Mouse (Mus musculus) CD8-positive naive resting alpha-beta T cell, adult 2 months (primary cell): Measurements from ENCODE around the gene Folr2.

Source experiments
- DNase-seq, 2 experiments: peaks; one replicate each; pipeline ENCODE4 v3.0.0; 2022; ENCODE audit warnings: low read depth in 2 of 2, low spot score in 2 of 2

The Folr2 gene

DNA sequence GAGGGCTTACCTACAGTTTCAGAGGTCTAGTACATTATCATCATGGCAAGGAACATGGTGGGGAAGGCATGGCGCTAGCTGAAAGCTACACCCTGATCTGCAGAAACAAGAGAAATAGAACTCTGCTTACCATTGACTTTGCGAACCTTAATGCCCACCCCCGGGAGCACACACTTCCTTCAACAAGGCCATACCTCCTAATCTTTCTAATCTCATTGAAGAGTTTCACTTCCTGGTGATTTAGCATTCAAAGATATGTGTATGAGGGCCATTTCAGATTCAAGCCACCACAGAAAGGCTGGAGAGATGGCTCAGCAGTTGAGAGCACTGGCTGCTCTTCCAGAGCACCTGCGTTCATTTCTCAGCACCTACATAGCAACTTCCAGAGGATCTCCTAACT, at the start of gene Folr2:
Gene Folr2 (minus strand): TSS at position 101 of the 400 bp plus-strand sequence.
- DNase-seq: no peak

DNA sequence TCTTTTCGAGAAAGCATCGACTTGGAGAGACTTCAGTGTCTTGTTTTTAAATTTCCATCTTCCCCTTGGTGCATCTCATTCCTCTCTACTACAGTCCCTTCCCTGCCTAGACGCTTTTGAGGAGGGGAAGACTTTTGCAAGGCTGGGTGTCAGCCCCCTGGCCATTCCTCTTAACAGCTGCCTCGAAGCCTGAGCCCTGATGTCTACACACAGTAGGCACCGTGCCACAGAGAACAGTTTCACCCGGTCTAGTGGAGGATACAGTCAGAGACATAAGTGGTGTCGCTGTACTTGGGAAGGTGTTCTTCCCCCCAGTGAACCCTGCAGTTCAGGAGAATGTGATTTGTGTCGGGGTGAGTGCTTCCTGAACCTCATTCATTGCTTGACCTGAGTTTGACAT, 49.7 kb upstream of the Folr2 start:
- DNase-seq: no peak

DNA sequence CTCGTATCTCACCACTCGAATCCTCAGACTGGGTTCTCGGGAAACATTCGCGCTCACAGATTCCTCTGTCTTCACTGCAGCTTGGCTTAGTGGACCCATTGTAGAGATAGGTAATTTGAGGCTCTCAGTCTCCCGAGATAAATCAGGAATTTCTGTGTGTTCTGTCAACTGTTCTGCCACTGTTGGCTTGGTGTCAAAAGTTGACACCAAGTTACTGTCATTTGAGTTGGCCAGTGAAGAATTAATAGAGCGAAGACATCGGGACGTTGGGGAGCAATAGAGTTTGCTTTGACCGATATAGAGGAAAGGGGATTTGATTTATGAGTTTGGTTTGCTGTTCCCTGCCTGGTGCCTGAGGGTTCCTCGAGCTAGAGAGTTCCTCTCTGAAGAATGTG, 49.3 kb upstream of the Folr2 start, which contains the start of gene Tomt:
Gene Tomt (minus strand): TSS at position 73 of the 395 bp plus-strand sequence.
- no peak for DNase-seq

DNA sequence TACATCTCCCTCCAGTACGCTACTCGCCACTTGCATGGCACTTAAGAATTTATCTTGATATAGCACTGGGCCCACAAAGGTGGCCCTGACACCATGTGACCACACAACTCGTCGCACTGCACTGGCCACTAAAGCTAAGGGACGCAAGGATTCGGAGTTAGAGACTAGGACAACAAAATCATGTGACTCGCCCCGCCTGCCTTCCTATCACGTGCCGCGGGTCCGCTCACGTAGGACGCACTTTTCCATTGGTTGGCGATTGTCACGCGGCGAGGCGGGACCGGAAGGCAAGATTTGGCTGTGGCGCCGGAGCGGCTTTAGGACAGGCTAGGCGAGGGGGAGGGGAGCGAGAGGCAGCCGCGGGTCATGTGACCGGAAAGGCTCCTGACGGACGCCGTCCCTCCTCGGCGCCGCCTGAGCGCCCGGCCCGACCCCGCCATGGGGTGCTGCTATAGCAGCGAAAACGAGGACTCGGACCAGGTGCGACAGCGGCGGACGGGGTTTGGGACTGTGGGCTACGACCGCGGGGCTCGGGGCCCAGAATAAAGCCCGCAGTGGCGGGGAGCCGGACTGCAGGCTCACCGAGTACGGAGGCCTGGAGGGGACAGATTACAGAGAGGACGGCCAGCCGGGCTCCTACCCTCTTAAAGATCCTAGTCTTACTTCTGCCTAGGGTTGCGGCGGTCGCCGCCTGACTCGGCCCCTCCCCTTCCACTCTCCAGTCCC, 48.7 kb upstream of the Folr2 start, which contains the start of gene Lamtor1:
Gene Lamtor1 (plus strand): TSS at position 344 of the 726 bp plus-strand sequence.
- peak; percentile 94 to 95 for DNase-seq

DNA sequence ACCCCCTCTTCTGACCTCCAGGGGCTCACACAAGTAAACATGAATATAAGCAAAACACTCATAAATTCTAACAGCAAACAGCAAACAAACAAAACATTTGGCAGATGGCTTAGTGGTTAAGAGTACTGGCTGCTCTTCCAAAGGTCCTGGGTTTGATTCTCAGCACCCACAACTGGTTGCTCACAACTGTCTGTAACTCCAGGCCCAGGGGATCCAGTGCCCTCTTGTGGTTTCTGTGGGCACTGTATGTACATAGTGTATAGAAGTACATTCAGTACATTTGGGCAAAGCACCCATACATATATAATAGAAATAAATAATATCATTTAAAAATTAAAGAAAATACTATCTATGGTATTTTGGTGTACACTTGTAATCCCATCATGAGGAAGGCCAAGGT, 45.9 kb upstream of the Folr2 start:
- no peak for DNase-seq

DNA sequence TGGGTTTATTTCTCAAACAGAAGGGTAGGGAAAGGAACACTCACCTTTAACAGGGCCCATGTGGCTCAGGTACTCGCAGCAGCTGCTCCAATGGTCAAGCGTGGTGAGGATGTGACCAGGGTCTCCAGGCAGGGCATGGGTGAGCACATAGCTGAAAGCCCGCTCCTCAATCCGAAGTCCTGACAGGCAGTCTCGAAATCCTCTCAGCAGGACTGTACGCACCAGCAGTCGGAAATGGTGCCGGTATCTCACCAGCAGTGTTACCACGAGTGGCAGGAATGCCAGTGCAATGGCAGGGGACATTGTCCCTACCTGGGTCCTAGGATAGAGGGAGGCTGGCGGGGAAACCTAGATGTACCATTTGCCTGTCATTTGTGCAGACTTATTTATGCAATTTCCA, 45.0 kb upstream of the Folr2 start:
- DNase-seq: no peak

DNA sequence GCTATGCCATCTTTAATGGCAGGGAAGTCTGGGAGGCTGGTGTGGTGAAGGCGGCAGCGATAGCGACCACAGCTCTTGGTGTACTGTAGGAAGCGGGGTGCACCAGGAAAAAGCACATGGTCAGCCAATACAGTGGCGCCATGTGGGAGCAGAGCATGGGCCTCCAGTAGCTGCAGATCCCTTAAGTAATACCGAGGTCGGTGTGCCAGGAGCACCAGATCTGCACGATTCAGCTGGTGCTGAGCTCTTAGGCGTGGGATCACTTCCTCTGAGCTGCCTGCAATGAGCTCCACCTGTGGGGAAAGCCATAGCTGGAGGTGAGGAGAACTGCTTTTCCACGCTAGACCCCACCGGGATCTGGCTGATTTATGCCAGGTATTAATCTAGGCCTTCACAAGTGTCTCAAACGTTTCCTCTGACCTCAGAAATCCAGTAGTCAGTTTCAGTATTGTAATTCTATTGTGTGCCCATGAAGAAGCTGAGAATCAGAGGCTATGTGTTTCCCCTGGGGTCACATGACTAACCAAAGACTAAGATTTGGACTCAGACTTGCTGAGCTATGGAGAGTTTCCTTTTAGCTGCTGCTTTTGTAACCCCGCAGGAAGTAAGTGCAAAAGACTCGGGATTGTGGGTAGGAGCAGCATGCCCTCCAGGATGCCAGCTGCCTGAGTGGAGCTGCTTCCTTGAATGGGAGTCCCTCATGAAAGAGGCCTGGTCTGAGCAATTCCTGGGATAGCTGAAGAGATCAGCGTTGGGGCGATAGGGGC, 43.5 kb upstream of the Folr2 start:
- no peak for DNase-seq

DNA sequence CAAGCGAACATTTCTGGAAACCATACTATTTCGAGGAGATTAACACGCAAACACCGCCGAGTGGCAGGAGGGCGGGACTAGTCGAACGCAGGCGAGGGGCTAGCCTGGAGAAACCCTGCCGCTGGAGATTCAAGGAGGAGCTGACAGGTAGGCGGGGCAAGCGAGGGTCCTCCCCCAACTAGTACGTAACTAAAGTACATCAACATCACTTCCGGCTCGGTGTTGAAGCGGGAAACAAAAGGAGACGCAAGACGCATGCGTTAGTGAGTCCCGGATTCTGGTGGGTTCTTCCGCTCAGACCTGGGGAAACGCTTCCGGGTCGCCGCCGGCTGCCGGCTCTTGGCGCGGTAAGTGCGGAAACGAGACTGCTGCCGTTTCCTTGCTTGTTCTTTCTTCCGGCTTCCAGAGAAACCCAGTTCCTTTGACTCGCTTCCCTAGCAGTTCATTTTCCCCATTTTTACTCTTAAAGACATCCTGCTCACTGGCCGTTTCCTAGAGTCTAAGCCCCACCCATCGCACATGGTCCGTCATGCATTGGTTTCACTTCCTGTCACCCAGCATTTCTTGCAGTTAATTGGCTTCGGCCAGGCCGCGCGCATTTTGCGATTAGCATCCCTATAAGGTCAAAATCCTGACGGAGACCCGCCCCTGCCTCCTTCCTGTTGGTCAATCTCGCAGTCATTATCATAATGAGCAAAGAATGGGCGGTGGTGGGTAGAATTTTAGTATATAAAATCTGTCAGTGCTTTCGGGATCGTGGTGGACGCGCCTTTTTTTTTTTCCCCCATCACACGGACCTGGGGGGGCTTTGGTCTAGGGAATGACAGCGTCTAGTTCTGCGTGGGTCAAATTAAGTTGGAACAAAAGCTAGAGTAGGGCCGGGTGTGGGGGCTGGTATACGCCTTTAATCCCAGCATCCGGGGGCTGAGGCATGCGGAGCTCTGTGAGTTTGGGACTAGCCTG, 39.4 kb upstream of the Folr2 start:
- peak; percentile 94 to 95 for DNase-seq

DNA sequence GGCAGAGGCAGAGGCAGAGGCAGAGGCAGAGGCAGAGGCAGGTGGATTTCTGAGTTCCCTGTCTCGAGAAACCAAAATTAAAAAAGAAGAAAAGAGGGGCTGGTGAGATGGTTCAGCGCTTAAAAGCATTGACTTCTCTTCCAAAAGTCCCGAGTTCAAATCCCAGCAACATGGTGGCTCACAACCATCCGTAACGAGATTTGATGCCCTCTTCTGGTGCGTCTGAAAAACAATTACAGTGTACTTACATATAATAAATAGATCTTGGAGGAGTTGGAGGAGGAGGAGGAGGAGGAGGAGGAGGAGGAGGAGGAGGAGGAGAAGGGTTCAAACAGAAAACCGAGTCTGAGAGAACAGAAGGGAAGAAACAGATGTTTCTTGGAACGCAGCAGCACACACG, 38.7 kb upstream of the Folr2 start:
- no peak for DNase-seq

DNA sequence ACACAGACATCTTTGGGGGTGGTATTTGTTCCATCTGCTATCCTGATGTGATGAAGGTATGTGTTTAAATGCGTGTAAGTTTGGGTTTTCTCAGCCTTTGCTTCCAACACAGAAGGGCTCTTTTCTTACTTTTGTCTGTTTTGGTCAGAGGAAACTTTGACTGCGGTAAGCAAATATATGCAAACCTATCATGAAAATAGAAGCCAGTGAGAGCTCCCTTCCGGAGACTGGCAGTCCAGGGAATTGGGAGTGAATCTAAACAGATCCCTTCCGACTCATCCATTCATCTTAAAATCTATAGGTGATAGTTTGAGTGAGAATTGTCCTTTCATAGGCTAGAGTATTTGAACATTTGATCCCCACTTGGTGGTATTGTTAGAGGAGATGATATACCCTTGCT, 31.5 kb upstream of the Folr2 start:
- DNase-seq: no peak

DNA sequence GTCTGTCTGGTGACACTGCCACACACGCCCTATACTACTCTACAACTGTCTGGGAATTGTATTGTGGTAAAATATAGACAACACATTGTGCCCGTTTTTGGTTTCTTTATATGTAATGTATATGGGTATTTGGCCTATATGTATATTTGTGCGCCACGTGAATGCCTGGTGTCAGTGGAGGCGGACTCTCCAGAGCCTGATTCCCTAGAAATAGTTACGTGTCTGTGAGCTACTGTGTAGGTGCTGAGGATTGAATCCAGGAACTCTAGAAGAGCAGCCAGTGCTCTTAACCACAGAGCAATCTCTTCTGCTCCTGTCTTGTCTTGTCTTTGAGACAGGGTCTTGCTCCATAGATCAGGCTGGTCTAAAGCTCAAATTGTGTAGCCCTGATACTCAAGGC, 29.3 kb upstream of the Folr2 start:
- no peak for DNase-seq

DNA sequence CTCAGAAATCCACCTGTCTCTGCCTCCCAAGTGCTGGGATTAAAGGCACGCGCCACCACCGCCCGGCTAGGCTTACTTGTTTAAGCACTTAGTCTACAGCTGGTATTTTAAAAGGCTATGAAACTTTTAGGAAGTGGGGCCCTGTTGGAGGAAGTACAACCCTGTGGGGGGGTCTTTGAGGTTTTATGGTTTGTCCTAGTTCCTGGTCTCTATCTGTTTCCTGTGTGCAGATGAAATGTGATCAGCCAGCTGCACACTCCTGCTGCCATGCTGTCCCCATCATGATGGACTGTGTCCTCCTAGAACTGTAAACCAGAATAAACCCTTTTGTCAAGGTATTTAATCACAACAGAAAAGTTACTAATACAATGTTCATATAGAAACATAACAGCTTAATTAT, 27.2 kb upstream of the Folr2 start:
- no peak for DNase-seq

DNA sequence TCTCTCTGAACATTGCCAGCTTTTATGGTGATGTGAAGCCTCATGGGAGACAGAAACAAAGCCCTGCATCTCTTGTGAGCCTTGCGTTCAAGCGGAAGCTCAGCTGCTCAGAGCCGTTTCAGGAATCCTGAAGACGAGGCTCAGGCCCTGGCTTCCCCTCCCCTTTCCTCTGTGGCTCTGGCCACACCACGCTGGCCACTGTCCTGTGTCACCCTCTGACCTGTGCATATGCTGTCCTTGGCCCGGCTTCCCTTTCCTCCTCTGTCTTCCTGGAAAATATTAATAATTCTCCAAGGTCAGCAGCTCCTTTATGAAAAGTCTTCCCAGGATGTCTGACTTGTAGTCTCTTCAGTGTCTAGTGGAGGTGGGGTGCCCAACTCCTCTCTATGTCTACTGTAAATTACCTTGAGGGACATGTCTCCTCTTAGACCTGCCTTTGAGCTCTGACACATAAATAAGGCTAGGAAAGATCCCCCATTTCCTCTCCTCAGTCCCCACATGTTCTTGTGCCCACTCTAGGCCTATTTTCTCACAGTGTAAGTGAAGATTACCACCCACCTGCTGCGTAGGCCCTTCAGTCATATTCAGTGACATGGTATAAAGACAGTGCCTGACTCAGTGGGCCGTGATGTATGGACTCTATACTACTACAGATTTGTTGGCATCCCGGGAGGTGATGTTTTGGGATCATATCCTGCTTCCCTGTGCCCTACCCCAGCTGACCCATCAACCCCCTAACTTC, 25.6 kb upstream of the Folr2 start:
- no peak for DNase-seq

DNA sequence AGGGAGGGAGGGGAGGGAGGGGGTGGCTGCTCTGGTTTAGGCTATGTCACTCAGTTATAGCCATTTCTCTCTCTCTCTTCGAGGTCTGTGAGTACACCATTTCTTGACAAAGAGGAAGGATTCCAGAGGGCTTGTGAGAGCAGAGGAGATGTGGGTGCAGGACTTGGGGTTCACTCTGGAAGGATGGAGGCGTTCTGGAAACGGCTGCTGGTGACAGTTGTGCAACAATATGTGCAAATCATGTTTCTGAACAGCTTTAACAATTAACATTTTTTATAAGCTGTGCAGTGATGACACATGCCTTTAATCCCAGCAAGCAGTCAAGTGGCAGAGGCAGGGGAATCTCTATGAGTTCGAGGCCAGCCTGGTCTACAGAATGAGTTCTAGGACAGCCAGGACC, 23.9 kb upstream of the Folr2 start:
- no peak for DNase-seq

DNA sequence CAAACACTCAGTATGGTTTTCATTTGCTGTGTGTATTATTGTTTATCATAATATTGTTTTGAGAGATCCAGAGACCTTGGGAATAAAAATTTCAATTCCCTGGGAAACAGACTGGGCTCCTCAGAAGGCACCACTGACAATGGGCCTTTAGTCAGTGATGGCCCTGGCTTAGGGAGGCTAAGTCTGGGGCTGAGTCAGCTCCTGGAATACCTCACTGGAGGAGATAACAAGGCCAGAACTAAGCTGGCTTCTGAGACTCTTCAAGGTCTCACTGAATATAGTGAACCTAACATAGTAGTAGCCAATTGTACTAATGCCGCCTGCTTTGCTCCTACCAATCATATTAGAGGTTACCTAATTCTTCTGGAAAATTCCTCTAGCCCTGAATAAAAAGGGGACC, 19.0 kb upstream of the Folr2 start:
- DNase-seq: no peak

DNA sequence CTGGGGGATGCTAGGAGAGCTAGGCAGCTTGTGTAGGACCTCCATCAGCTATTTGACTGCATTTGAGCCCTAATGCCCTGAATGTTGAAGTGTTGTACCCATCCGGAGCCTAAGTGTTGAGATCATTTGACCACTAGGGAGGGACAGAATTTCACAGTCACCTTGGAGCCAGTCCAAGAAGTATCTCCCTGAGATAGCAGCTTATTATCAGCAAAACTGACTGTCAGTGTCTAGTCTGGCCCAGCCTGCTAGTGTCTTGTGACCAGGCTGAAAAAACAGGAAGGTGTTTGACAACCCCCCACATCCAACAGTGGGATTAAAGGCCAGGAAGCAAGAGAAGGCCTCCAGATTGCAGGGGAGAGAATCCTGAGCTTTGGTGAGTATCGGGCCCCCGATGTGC, 14.3 kb upstream of the Folr2 start:
- DNase-seq: no peak

DNA sequence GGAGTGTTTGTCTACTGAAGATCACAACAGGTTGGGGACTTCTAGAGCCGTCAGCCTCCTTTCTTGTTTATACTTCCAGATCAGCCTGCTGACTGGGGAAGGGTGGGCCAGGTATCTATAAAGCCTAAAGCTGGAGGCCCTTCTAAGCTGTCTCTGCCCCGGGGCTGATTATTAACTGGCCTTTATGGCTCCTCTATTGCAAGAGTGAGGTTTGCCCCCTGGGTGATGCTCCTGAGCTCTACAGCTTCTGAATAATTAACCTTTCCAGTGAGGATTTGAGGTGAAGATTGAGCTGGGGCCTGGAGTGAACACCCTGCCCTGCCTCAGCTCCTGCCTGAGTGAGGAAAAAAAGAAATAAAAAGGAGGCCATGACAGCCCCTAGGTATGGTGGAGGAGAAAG, 13.6 kb upstream of the Folr2 start, which contains the start of gene Folr1:
Gene Folr1 (minus strand): TSS at position 160 of the 400 bp plus-strand sequence.
- DNase-seq: no peak

DNA sequence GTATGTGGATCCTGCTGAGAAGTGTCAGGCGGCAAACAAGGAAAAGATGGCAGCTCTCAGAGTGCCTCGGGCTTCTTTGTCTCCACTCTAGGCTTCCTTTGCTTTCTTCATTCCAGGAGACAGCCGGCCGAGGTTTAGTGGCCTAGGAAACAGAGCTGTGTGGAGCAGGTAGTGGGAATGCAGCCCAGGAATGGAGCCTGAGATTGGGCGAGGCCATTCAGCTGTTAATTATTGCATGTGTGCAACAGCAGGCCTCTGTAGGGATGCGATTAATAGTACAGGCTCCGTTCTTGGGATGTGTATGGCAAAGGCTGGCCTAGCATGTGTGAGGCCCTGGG, 12.1 kb upstream of the Folr2 start:
- DNase-seq: no peak

DNA sequence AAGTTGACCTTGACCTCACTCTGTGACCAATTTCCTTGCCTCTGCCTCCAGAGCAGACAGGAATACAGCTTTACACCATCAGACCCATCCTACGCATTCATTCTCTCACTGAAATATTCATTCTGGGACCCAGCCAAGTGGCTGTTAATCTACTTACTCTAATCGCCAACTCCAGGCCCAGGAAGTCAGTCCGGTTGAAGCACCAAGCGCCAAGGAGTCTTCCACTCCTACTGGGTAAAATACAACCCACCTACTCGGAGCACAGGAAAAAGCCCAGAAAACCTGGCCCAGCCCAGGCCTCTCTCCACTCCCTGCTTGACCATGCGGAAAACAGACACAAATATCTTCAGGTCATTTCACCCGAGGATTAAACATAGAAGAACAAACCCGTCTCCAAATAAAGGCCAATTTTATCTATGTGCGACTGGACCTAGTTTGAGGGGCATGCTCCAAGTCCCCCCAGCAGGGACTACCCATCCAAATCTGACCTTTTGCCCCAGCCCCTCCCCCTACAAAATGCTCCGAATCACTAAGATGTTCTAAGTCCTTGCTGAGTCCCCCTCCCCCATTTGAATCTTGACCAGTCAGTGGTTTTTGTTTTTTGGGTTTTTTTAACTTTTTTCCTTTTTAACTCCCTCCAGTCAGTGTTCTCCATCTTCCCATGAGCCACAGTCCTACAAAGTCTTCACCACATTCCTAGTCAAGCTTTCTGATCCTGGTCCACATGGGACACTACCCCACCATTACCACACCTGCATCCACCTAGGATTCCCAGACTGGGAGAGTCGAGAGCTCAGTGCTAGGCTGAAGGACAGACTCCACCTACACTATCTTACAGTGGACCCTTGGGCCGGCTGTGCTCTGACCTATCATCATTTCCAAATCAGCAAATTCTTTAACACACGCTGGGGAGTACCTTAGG, 11.5 kb upstream of the Folr2 start:
- DNase-seq: no peak

DNA sequence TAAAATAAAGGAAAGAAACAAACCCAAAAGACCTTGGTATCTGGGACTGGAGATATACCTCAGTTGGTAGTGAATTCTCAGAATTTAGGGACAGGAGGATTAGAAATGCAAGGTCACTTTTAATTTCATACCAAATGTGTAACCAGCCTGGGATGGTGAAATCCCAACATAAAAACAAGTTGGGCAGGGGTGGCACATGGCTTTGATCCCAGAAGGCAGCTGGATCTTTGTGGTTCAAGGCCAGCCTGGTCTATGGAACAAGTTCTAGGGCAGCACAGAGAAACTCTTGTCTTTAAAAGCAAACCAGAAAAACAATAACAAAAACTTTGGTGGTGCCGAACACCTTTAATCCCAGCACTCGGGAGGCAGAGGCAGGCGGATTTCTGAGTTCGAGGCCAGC, 10.5 kb upstream of the Folr2 start:
- DNase-seq: no peak
